Mouse (Mus musculus) forebrain, postnatal 0 days (tissue): ENCODE data around the gene Naa80. TPM values are rescaled to one million over a fixed set of nuclear protein-coding genes. Genes with fewer than 3 reads are reported as not detected.

Source experiments
- ATAC-seq: fragments of 200-750 bp; cut with Nextera tagmentation; 2 replicates; pipeline ENCODE4 v1.8.0; 2017; ENCODE audit warnings: mild to moderate bottlenecking, moderate library complexity
- DNase-seq: peaks from one replicate; pipeline ENCODE4 v3.0.0-alpha.2; 2015
- H3K27ac ChIP-seq: fragments of 300-500 bp; sonication (generic); 2 replicates; pipeline ENCODE4 v1.5.1; 2014; ENCODE audit warnings: low read depth, mild to moderate bottlenecking, antibody characterized with exemption, low read length, moderate library complexity, mixed read lengths
- H3K27me3 ChIP-seq: fragments of 300-500 bp; sonication (generic); 2 replicates; pipeline ENCODE4 v1.6.1; 2014; ENCODE audit warnings: mild to moderate bottlenecking, low read length, mixed read lengths; ENCODE audit not compliant: insufficient read depth
- H3K36me3 ChIP-seq: fragments of 300-500 bp; sonication (generic); 2 replicates; pipeline ENCODE4 v1.6.1; 2014; ENCODE audit warnings: mild to moderate bottlenecking, moderate library complexity; ENCODE audit not compliant: insufficient read depth
- H3K4me1 ChIP-seq: fragments of 300-500 bp; sonication (generic); 2 replicates; pipeline ENCODE4 v1.6.1; 2014; ENCODE audit warnings: antibody characterized with exemption; ENCODE audit not compliant: insufficient read depth
- H3K4me2 ChIP-seq: fragments of 300-500 bp; sonication (generic); 2 replicates; pipeline ENCODE4 v1.6.1; 2014; ENCODE audit warnings: low read depth, mild to moderate bottlenecking, moderate library complexity
- H3K4me3 ChIP-seq: fragments of 300-500 bp; sonication (generic); 2 replicates; pipeline ENCODE4 v1.5.1; 2014; ENCODE audit warnings: low read depth, low read length, mixed read lengths
- H3K9ac ChIP-seq: fragments of 300-500 bp; sonication (generic); 2 replicates; pipeline ENCODE4 v1.6.1; 2014; ENCODE audit warnings: mild to moderate bottlenecking
- H3K9me3 ChIP-seq: fragments of 300-500 bp; sonication (generic); 2 replicates; pipeline ENCODE4 v1.6.1; 2016; ENCODE audit warnings: low read length
- CTCF ChIP-seq: sonication (generic); IDR thresholded peaks from 2 replicates; pipeline ENCODE4 v1.5.1; 2016; ENCODE audit warnings: antibody characterized with exemption, control low read depth, low read depth
- WGBS: fragments of 180-500 bp; shearing (Covaris S2); extraction: QIAGEN DNeasy Blood & Tissue Kit; methylation state at CpG from one replicate; pipeline ENCODE4 v1.1.7; 2014; 5-methylcytosine and 5-hydroxymethylcytosine counted together
- polyA plus RNA-seq: library from polyadenylated mRNA; unstranded; fragments of >200 nt; fragmentation: Nextera tagmentation; extraction: Ambion mirVana; gene quantifications from 2 replicates; pipeline ENCODE4 v1.2.1, GENCODE M21; 2015
- total RNA-seq: library from RNA; depleted of rRNA; stranded (reverse); fragments of >200 nt; gene quantifications from 2 replicates; pipeline ENCODE4 v1.2.3, GENCODE M21; 2014

The Naa80 gene
- total and polyA plus RNA-seq, 2 experiments from 2014 or later: 21.3 to 27.0 TPM

DNA sequence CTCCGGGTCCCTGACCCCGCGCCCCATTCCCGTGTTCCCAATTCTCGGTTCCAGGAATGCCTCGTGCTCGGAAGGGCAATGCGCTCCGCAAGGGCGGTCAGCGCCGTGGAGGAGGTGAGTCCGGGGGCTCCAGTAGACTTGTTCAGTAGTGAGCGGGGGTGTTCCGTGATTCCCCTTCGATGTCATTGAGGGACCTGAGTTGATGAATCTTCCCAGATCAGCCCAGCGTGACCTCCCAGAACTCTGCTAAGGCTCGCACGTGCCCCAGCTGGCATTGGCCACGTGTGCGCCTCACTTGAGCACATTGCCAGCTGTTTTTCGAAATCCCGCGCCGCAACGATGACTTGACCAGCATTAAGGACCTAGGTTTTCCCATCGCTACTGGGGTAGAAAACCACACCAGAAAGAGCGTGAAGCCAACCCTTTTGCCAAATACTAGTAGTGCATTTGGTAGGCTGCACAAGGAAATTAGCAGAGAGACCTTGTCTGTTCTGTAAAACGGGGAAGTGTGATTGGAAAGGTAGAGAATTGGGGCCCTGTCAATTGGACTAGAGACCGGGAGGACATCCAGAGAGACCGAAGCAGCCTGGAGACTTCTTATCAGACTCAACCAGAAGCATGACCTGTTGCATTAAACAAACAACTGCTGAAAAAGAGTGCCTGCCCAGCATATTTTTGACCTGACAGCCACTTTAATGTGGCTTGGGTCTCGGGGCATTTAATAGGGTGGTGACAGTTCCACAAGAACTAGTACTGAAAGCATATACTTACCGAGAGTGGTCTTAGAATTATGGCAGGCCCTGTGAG lies 9.3 kb downstream of the Naa80 start:
- Histone ChIP-seq H3K9me3 (no peaks in the 10 kb centered on the region), H3K4me1 (peaks cover 6% of the 10 kb centered on the region; the same call in 1 of the 2 replicates), H3K4me3 (peak overlapping the region; percentile 70), H3K27me3 (no peaks in the 10 kb centered on the region), H3K36me3 (peaks cover 30% of the 10 kb centered on the region), H3K4me2 (peak overlapping the region; percentile 74), H3K27ac (no peak overlapping the region), H3K9ac (peak overlapping the region; percentile 52)
- ATAC-seq (peak; percentile 19), DNase-seq (no peak)
- 7% methylated on average over 33 of the region's 33 CpGs for WGBS
- no peak for TF ChIP-seq CTCF

- no peaks in the 10 kb centered on the region for H3K27me3 ChIP-seq
- H3K27ac ChIP-seq: no peak overlapping the region
- ATAC-seq: no peak
- no peak for TF ChIP-seq CTCF
- H3K4me3 ChIP-seq: no peak overlapping the region
- H3K9me3 ChIP-seq: no peaks in the 10 kb centered on the region
- no peak for DNase-seq
- H3K4me2 ChIP-seq: no peak overlapping the region
- H3K9ac ChIP-seq: no peak overlapping the region
- H3K36me3 ChIP-seq: peaks cover 42% of the 10 kb centered on the region
- WGBS: 88% methylated on average over 25 of the region's 25 CpGs
- H3K4me1 ChIP-seq: peaks cover 6% of the 10 kb centered on the region; the same call in 1 of the 2 replicates
Measured at GRCm38 (mm10) chr9:107590058-107590772, 11.5 kb downstream of the Naa80 start.

- peaks cover 6% of the 10 kb centered on the region; the same call in 1 of the 2 replicates for H3K4me1 ChIP-seq
- no peak overlapping the region for H3K9ac ChIP-seq
- no peak overlapping the region for H3K4me3 ChIP-seq
- no peaks in the 10 kb centered on the region for H3K27me3 ChIP-seq
- H3K36me3 ChIP-seq: peaks cover 42% of the 10 kb centered on the region
- WGBS: 98% methylated on average over 6 of the region's 6 CpGs
- TF ChIP-seq CTCF: no peak
- no peak overlapping the region for H3K27ac ChIP-seq
- no peaks in the 10 kb centered on the region for H3K9me3 ChIP-seq
- H3K4me2 ChIP-seq: no peak overlapping the region
- no peak for ATAC-seq
- no peak for DNase-seq
Measured at GRCm38 (mm10) chr9:107590773-107591060, 12.0 kb downstream of the Naa80 start.

GRCm38 (mm10) chr9:107593101-107593976 lies 14.7 kb downstream of the Naa80 start:
- Histone ChIP-seq H3K36me3 (peaks cover 42% of the 10 kb centered on the region), H3K9ac (no peak overlapping the region), H3K27me3 (no peaks in the 10 kb centered on the region), H3K4me3 (no peak overlapping the region), H3K27ac (no peak overlapping the region), H3K4me2 (no peak overlapping the region), H3K9me3 (no peaks in the 10 kb centered on the region), H3K4me1 (peaks cover 2% of the 10 kb centered on the region; the same call in 1 of the 2 replicates)
- DNase-seq (peak; percentile 31), ATAC-seq (peak; percentile 64)
- 78% methylated on average over 11 of the region's 11 CpGs for WGBS
- no peak for TF ChIP-seq CTCF

DNA sequence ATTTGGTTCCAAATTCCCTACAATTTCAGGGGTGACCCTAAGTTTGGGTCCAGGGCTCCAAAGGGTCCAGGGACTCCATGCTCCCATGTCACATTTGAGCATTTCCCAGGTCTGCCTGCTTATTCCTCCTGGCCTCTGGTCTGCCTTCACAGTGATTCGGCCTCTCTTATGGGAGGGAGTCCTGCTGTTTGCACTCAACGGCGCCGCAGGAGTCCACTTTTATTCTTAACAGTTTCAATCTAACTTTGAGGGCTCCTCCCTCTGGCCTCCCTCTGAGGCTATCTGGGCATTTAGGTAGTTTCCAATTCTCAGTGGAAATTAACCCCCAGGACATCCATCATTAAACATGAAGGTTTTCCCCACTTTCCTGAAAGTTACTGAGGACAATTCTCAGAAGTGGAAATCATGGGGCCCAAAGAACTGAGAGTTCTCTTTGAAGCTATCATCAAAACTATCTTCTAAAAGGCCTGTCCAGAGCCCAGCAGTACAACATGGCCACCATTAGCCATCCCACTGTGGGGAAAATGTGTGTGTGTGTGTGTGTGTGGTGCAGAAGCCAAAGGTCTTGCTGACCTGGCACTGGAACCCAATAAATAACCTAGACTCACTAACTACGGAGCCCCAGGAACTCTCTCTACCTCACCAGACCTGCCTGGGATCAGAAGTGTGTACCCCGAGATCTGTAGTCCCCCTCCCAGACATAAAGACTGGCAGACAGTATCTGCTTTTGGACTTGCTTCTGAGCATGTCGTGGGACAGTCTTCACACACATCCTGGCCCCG lies 15.8 kb downstream of the Naa80 start:
- H3K4me3 ChIP-seq: no peak overlapping the region
- no peak overlapping the region for H3K4me2 ChIP-seq
- TF ChIP-seq CTCF: no peak
- ATAC-seq (no peak), DNase-seq (no peak)
- peaks cover 42% of the 10 kb centered on the region for H3K36me3 ChIP-seq
- no peaks in the 10 kb centered on the region for H3K27me3 ChIP-seq
- no peaks in the 10 kb centered on the region for H3K4me1 ChIP-seq
- H3K9me3 ChIP-seq: no peaks in the 10 kb centered on the region
- no peak overlapping the region for H3K9ac ChIP-seq
- no peak overlapping the region for H3K27ac ChIP-seq
- WGBS: 74% methylated on average over 8 of the region's 8 CpGs
